Mouse (Mus musculus): Measurements from ENCODE around the gene Dnajc2.
"Not testable (repeated sequence)": the region's sequence is repeated elsewhere in the genome, so short reads cannot be mapped to it uniquely, and the experiment has no call there.

Dnajc2 gene

GRCm38 (mm10) chr5:21743606-21744005 lies 41.4 kb downstream of the Dnajc2 start:
- no peak for DNase-seq (ENCODE audit: extremely low spot score)

DNA sequence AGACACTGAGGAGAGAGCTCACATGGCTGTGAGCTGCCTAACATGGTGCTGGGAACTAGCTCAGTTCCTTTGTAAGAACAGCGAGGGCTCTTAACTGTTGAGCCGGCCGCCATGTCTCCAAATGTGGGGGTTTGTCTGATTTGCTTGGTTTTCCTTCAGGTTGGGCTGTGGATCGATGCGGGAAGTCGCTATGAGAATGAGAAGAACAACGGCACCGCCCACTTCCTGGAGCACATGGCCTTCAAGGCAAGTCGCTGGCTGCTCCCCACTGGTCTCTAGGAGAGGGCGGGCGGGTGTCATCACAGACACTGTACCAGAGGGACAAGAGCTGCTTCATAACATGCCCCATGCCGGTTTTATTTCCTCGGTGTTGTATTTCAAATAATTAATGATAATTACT lies 45.2 kb downstream of the Dnajc2 start:
- DNase-seq (ENCODE audit: extremely low spot score): no peak

GRCm38 (mm10) chr5:21739120-21739519 lies 45.9 kb downstream of the Dnajc2 start:
- DNase-seq (ENCODE audit: extremely low spot score): no peak

GRCm38 (mm10) chr5:21737620-21738019 lies 47.4 kb downstream of the Dnajc2 start:
- DNase-seq (ENCODE audit: extremely low spot score): no peak

DNA sequence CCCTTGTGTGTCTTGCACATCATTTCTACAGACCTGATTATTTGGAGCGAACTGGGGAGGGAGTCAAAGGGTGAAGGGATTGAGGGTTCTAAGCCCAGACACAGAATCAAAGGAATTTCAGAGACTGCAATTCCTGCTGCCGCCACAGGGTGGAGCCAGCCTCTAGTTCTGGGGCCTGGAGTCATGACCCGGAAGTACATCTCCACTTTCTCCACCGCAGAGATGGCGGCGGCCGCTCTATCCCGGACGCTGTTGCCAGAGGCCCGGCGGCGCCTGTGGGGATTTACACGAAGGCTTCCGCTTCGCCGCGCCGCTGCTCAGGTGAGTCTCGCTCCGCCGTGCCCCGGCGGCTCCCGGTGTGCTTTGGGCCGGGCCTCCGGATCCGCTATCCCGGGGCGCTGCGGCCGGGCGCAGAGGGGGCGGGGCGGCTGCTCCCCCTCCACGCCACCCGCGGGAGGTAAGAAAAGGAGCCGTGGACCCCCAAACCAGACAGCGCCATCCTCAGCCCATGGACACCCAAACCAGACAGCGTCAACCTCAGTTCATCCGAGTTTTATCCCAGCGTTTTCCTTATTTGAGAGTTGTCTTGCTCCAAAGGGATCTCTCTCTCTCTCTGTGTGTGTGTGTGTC lies 48.0 kb downstream of the Dnajc2 start, which contains the start of gene Pmpcb:
TSS of gene Pmpcb (plus strand) at position 186 of the 630 bp plus-strand sequence.
- DNase-seq (ENCODE audit: extremely low spot score): peak; percentile 86

DNA sequence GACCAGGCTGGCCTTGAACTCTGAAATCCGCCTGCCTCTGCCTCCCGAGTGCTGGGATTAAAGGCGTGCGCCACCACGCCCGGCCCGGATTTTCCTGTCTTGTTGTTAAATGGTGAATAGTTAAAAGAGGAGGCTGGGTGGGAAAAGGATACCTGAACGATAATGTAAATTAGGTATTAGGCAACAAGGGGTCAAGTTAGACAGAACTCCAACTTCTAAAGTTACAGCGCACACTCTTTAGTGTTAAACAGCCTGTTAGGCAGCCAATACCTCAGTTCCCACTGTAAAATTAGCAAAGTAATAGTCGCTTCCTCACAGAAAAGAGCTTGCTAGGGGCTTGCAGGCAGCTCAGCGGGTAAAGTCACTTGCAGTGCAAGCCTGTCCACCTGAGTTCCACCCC lies 49.0 kb downstream of the Dnajc2 start:
- no peak for DNase-seq (ENCODE audit: extremely low spot score)

GRCm38 (mm10) chr5:21735584-21735983 lies 49.5 kb downstream of the Dnajc2 start:
- peak; percentile 54 for DNase-seq (ENCODE audit: extremely low spot score)

GRCm38 (mm10) chr5:21735100-21735499 lies 50.0 kb downstream of the Dnajc2 start:
- DNase-seq (ENCODE audit: extremely low spot score): no peak

DNA sequence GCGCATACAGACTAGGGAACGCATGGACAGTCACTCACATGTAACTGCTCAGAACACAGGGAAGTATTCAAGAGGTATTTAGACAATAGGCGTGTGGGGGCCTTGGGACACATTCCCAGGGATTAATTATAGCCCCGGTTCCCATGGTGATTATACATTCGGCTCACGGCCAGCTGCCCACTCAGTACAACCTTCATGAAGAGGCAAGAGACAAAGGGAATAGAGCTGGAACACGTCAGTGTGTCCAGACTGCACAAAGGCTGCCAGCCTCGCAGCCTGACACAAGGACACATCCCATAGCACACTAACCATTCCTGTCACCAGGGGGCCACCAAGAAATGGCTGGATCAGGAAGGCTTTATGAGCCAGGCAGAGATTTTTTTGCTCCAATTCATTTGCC lies 52.1 kb downstream of the Dnajc2 start:
- peak; percentile 68 for DNase-seq (ENCODE audit: extremely low spot score)

GRCm38 (mm10) chr5:21732177-21732911 lies 52.7 kb downstream of the Dnajc2 start:
- DNase-seq (ENCODE audit: extremely low spot score): peak; percentile 28

DNA sequence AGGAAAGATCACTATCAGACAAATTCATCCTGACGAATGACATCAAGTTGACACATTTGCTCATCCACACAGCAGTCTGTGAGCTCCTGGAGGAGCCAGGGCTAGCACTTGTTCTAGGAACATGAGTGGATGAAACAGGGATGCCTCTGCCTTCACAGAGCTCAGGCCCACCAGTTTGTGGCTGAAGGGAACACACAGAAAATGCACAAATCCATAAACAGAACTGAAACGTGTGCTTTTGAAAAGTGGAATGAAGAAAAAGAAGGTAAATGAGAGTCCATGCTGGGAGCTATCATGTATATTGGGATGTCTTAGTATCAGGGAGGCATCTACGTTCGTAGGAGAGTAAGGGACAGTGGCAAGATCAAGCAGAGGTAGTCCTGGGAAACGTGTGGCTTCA lies 55.9 kb downstream of the Dnajc2 start:
- no peak for DNase-seq (ENCODE audit: extremely low spot score)

GRCm38 (mm10) chr5:21724872-21725271 lies 60.2 kb downstream of the Dnajc2 start:
- no peak for DNase-seq (ENCODE audit: extremely low spot score)

DNA sequence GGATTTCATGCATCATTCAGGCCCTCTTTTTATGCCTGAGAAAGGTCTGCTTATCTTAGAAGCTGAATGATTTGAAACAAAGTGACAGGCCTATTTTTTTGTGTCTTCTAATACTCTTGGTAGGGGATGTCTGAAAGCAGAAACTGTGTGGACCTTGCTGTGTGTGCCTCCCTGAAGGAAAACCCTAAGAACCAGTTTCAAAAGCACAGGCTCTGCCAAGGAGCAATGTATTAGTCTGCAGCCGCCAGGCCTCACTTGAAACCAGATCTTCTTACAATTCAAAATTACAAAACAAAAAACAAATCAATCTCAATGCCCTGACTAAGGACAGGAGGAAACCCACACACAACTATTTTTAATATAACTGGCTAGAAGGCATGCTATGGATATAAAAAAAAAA lies 60.6 kb downstream of the Dnajc2 start:
- DNase-seq (ENCODE audit: extremely low spot score): no peak

GRCm38 (mm10) chr5:21719209-21719608 lies 65.8 kb downstream of the Dnajc2 start:
- DNase-seq (ENCODE audit: extremely low spot score): no peak

DNA sequence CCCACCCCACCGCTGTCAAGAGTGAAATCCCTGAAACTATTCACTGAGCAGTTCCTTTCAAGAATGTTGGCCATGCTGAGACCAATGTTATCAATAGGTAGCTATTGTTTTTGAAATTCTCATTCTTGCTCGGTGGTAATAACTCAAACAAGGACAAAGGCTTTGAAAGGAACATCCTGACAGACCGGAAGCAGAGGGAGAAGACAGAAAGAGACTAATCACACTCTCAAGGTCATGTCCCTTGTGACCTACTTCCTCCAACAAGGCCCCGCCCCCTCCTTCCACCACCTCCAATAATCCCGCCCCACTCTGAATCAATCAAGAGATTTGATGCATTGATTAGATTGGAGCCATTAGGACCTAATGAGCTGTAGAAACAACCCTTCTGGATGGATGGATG lies 66.5 kb downstream of the Dnajc2 start:
- DNase-seq (ENCODE audit: extremely low spot score): no peak

- DNase-seq (ENCODE audit: extremely low spot score): no peak
These were observed 67.8 kb downstream of the Dnajc2 start for GRCm38 (mm10) chr5:21717165-21717715.

GRCm38 (mm10) chr5:21714447-21714846 lies 70.6 kb downstream of the Dnajc2 start:
- DNase-seq (ENCODE audit: extremely low spot score): no peak

- no peak for DNase-seq (ENCODE audit: extremely low spot score)
These were observed 72.8 kb downstream of the Dnajc2 start for GRCm38 (mm10) chr5:21712127-21712715.

GRCm38 (mm10) chr5:21708011-21708410 lies 77.0 kb downstream of the Dnajc2 start:
- not testable (repeated sequence) for DNase-seq (ENCODE audit: extremely low spot score)

All from embryo, embryonic 9.5 days (tissue).